Mouse (Mus musculus): ENCODE results near the gene Cst3.

Gene Cst3

DNA sequence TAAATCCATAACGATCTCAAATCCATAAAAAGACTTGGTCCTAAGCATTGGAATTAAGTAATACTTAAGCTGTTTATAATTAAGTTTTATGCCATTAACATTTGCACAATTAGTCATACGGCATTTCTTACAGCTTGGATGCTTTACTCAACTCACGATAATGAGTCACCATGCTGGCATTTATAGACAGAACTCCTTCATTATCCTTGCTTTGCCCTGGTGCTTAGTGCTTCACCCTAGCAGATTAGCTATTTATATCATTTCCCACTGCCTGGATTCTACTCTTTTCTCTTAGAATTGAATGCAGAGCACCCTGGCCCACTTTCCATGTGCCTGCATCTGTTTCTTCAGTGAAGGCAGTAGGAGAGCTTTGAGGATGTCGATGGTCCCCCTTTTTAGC is 18.0 kb downstream of the Cst3 start:
- intact Hi-C loops (cut with DNase I), result no loop called here

DNA sequence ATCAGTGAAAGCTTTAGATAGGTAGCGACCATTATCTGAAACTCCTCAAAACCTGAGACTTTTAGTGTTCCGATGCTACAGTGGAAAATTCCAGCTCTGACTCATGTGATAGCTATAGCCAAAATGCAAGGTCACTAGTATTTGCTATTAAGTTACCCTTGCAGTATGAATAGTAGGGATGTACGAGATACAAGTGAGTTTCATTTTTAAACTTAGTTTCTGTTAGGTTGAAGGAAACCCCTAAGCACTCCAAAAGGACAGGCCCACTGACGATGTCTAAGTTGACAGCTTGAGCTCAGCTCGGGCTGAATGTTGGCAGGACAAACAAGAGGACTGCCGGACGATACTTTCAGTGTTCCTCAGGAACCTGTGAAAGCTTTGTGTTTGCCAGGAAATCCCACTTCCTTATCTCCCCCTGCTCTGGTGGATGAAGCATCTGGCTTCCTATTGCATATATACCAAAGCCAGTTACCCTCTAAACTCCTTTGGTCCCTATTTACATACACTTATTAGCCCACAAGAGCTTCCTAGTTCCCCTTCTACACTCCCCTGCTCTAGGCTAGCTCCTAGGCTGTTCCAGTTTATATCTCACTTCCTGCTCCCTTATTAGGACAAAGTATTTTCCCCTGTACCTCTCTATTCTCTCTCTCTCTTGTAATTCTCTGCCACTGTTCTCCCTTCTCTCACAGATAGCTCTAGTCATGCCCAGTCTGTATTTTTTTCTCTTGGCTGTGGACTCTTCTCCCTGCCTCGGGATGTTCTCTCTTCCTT is 18.7 kb downstream of the Cst3 start:
- intact Hi-C loops (cut with DNase I), result no loop called here

DNA sequence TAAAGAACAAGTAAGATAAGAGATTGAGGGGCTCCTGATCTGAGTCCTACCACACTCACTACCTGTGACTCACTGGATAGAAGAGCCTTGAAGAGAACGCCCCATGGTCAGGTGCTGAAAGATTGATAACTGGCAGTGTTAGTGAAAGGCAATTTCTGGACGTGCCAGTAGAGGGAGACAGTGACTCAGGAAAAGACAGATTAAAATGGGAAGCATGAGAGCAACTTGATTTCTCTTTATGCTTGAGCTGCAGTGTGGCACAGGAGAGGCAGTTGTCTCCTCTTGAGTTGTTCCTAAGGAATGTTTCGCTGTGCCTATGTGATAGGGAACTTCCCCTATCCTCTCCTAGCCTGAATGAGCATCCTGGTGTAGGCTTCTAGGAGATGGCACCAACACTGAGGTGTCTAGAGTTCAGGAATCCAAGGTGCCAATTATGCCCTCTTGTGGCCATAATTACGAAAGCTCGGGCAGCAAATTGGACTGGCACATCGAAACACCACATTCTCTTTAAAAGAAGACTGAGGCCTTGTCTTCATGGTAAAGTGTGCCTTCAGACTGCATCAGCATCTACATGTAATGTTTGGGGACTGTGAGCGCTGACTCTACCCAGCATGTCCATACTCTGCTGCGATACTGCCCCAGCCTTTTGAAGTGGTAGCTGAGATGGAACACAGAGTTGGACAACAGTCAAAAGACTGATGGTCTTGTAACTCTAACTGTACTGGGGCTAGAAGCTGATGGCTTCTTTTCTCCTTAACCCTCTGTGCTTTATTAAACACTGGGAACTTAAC is 24.2 kb downstream of the Cst3 start:
- intact Hi-C loops (cut with DNase I), result loop anchor here (1.0 to 5.0 kb wide), 3 partner anchors 51 to 99 kb away; partner anchors contain the start of gene Cstl1

DNA sequence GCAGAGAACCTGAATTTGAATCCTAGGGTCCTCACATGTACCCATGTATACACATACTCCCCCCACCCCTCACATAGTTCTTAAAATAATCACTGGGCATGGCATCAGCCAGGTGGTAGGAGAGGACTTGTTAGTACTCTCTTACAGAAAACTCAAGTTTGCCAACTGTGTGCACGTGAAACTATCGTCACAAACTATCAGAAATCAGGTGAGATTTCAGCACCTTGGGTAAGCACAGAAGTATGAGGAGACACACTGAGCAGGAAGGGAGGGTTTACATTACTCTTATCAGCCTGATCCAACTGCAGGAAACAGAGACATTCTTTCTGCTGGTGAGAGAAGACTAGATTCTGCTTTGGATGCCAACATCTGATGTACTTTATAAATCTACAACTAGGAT is 36.3 kb downstream of the Cst3 start:
- intact Hi-C loops (cut with DNase I), result no loop called here

DNA sequence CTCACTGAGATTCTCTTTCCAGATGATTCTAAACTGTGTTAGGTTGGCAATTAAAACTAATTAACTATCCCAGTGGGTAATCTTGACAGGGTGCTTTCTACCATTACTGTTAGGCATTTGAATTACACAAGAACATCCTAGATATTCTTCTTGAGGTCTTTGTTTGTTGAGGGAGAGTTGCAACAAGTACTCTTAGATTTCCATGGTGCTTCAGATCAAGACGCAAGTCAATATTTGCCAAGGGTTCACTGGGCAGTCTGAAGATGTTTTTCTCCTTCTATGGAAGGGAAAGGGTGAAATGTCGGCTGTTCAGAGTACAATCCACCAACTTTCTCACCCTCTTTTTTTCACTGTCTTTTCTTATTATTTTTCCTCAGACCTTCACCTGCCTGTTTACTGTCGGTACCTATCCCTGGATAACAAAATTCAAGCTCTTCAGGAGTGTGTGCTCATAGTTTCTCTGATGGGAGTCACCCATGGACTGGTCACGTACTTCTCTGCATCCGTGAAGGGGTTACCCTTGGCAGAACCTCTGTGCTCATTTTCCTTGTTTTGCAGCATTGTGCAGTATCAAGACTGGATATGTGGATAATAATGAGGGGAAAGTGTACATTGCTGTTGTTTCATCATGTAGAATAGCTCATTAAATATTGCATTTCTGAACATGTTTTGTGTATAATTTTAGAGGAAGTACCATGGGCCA is 37.3 kb downstream of the Cst3 start:
- intact Hi-C loops (cut with DNase I), result no loop called here

DNA sequence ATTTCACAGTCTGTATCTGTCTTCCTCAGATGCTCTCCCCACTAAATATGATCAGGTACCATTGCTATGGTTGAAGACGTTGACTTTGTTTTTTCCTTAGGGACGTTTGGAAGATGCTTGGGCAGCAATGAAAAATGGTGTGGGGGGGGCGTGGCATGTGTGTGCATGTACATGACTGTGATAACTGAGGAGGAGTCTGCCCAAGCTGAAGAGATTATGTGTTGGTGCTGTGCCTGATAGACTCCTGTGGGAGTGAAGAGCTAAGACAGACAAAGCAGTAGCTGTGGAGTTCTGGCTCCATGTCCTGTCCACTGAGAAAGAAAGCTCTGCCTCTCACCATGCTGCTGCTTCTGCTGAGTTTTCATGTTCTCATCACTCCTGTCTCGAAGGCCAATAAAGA is 40.6 kb downstream of the Cst3 start, which contains the start of gene Cst9:
TSS of gene Cst9 (plus strand) at position 236 of the 400 bp plus-strand sequence.
- intact Hi-C loops (cut with DNase I), result no loop called here

DNA sequence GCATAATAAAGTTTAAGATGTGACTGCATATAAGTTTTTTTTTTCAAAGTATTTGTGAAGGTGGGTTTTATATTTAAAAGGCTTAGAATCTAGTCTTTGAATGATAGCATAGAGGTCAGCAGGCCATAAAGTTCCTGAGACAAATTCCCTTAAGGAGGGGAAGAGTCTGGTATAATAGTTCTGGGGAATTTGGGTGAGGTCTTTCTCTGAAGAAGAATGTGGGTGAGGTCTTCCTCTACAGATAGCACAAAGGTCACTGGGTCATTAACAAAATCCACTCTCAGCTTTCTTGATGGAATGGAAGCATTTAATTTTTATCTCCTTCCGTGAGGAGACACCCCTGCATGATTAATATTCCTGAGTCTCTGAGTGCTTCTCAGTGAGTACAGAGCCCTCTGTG is 49.5 kb downstream of the Cst3 start:
- intact Hi-C loops (cut with DNase I), result no loop called here

Data from adrenal gland (tissue).